Mouse (Mus musculus) stomach, embryonic 14.5 days (tissue): ENCODE data around the gene 1190005I06Rik. TPM values are rescaled to one million over a fixed set of nuclear protein-coding genes. Genes with fewer than 3 reads are reported as not detected.
A peak's percentile ranks its signal among the peaks of the same experiment; 100 is the strongest.
"Not testable (repeated sequence)": the region's sequence is repeated elsewhere in the genome, so short reads cannot be mapped to it uniquely, and the experiment has no call there.

ENCODE experiments used
- ATAC-seq: fragments of 200-750 bp; cut with Nextera tagmentation; 2 replicates; pipeline ENCODE4 v1.8.0; 2017; ENCODE audit warnings: low read depth, moderate TSS enrichment; ENCODE audit not compliant: insufficient number of reproducible peaks, insufficient read depth, low FRiP score
- H3K27ac ChIP-seq: fragments of 300-500 bp; sonication (generic); 2 replicates; pipeline ENCODE4 v1.5.1; 2014; ENCODE audit warnings: mild to moderate bottlenecking, low read length, moderate library complexity, mixed read lengths
- H3K27me3 ChIP-seq: fragments of 300-500 bp; sonication (generic); 2 replicates; pipeline ENCODE4 v1.6.1; 2014; ENCODE audit warnings: low read length, control low read depth, mixed read lengths; ENCODE audit not compliant: control insufficient read depth, insufficient read depth
- H3K36me3 ChIP-seq: fragments of 300-500 bp; sonication (generic); 2 replicates; pipeline ENCODE4 v1.6.1; 2014; ENCODE audit warnings: mild to moderate bottlenecking, control low read depth, low read length, moderate library complexity, mixed read lengths; ENCODE audit not compliant: control insufficient read depth, insufficient read depth
- H3K4me1 ChIP-seq: fragments of 300-500 bp; sonication (generic); 2 replicates; pipeline ENCODE4 v1.6.1; 2014; ENCODE audit warnings: low read length, control low read depth, mixed read lengths; ENCODE audit not compliant: control insufficient read depth, insufficient read depth
- H3K4me2 ChIP-seq: fragments of 300-500 bp; sonication (generic); replicated peaks from 2 replicates; pipeline ENCODE4 v1.6.1; 2014; ENCODE audit warnings: low read depth, low read length, control low read depth
- H3K4me3 ChIP-seq: fragments of 300-500 bp; sonication (generic); 2 replicates; pipeline ENCODE4 v1.5.1; 2014; ENCODE audit warnings: low read depth, low read length, control low read depth
- H3K9ac ChIP-seq: fragments of 300-500 bp; sonication (generic); replicated peaks from 2 replicates; pipeline ENCODE4 v1.6.1; 2014; ENCODE audit warnings: low read depth, mild to moderate bottlenecking, control low read depth, low read length, moderate library complexity, mixed read lengths
- H3K9me3 ChIP-seq: fragments of 300-500 bp; sonication (generic); 2 replicates; pipeline ENCODE4 v1.6.1; 2016; ENCODE audit warnings: low read depth, low read length, control low read depth; ENCODE audit not compliant: control insufficient read depth
- whole genome bisulfite sequencing: fragments of 180-500 bp; shearing (Covaris S2); extraction: QIAGEN DNeasy Blood & Tissue Kit; methylation state at CpG from one replicate; pipeline ENCODE4 v1.1.7; 2014; 5-methylcytosine and 5-hydroxymethylcytosine counted together
- polyA plus RNA-seq: library from polyadenylated mRNA; unstranded; fragments of >200 nt; fragmentation: Nextera tagmentation; extraction: Ambion mirVana; gene quantifications from 2 replicates; pipeline ENCODE4 v1.2.1, GENCODE M21; 2014

Gene 1190005I06Rik
- polyA plus RNA-seq, 1 experiment from 2014 or later: 3.6 TPM

DNA sequence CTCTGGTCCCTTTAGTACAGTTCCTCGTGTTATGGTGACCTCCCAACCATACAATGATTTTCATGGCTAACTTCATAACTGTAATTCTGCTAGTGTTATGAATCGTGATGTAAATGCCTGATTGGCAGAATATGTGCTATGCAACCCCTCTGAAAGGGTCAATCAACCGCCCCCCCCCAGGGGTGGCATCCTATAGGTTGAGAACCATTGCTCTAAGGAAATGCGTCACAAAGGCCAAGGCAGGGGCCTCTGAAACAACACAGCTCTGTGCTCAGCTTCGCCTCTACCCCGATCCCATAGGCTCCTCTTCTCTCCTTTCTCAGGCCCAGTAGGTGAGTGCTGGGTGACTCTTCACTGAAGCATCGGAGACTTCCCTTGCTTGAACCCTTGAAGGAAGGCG, 38.2 kb upstream of the 1190005I06Rik start:
- Histone ChIP-seq H3K27ac (peak overlapping the region; percentile 78), H3K4me2 (no peak overlapping the region), H3K36me3 (no peaks in the 10 kb centered on the region), H3K4me3 (no peak overlapping the region), H3K9ac (no peak overlapping the region), H3K4me1 (peaks cover 14% of the 10 kb centered on the region), H3K9me3 (no peaks in the 10 kb centered on the region), H3K27me3 (no peaks in the 10 kb centered on the region)
- 84% methylated on average over 8 of the region's 8 CpGs for WGBS
- ATAC-seq: no peak

DNA sequence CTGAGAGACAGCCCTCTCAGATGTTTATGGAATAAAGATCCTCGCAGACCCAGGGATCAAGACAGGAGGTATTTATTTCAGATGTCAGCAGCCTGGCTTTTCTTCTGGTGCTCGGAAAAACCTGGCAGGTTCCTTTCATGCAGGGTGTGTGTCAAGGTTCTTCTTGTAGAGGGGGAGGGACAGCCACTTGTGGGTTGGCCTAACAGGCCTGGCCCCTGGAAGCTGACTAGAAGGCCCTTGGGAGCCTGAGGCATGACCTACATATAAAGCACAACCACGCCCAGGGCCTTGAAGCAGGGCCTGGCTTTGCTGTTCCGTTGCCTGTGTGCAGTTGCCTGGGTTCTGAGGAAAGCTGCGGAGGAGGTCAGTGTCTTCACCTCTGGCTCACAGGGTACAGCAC, 37.7 kb upstream of the 1190005I06Rik start:
- whole genome bisulfite sequencing: 42% methylated on average over 5 of the region's 5 CpGs
- H3K36me3 ChIP-seq: no peaks in the 10 kb centered on the region
- ATAC-seq: peak; percentile 70
- no peaks in the 10 kb centered on the region for H3K27me3 ChIP-seq
- no peak overlapping the region for H3K4me3 ChIP-seq
- no peak overlapping the region for H3K9ac ChIP-seq
- peaks cover 14% of the 10 kb centered on the region for H3K4me1 ChIP-seq
- H3K4me2 ChIP-seq: no peak overlapping the region
- peak overlapping the region; percentile 78 for H3K27ac ChIP-seq
- H3K9me3 ChIP-seq: no peaks in the 10 kb centered on the region

- H3K36me3 ChIP-seq: no peaks in the 10 kb centered on the region
- no peaks in the 10 kb centered on the region for H3K9me3 ChIP-seq
- 71% methylated on average over 5 of the region's 5 CpGs for WGBS
- H3K27me3 ChIP-seq: no peaks in the 10 kb centered on the region
- ATAC-seq: no peak
- no peak overlapping the region for H3K4me3 ChIP-seq
- H3K4me1 ChIP-seq: peaks cover 14% of the 10 kb centered on the region
- no peak overlapping the region for H3K4me2 ChIP-seq
- peak overlapping the region; percentile 41; the same call in 1 of the 2 replicates for H3K27ac ChIP-seq
- H3K9ac ChIP-seq: no peak overlapping the region
Observed at GRCm38 (mm10) chr8:120684082-120684481, 36.6 kb upstream of the 1190005I06Rik start.

GRCm38 (mm10) chr8:120683602-120684001, 36.2 kb upstream of the 1190005I06Rik start:
- H3K4me3 ChIP-seq: no peak overlapping the region
- H3K9ac ChIP-seq: no peak overlapping the region
- no peaks in the 10 kb centered on the region for H3K36me3 ChIP-seq
- H3K27me3 ChIP-seq: no peaks in the 10 kb centered on the region
- H3K9me3 ChIP-seq: no peaks in the 10 kb centered on the region
- H3K4me2 ChIP-seq: no peak overlapping the region
- ATAC-seq: no peak
- WGBS: 12% methylated on average over 10 of the region's 10 CpGs
- H3K4me1 ChIP-seq: peaks cover 14% of the 10 kb centered on the region
- no peak overlapping the region for H3K27ac ChIP-seq

DNA sequence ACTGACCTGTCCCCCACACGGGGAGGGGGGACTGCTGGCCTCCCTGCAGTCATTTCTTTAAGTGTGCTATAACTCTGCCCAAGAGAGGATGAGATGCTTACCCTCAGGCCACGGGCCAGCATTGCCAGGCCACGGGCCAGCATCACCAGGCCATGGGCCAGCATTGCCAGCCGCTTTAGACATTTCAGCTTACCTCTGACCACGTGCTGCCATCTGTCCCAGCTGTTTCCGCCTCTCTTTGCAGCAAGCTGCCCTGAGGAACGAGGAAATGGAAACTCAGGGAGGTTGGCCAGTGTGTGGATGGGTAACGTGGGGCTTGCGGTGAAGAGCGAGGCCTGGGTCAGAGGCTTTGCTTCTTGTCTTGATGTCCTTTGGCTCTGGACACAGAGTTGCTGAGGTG, 33.7 kb upstream of the 1190005I06Rik start:
- no peak for ATAC-seq
- no peak overlapping the region for H3K4me2 ChIP-seq
- 80% methylated on average over 10 of the region's 10 CpGs for WGBS
- H3K36me3 ChIP-seq: no peaks in the 10 kb centered on the region
- H3K9me3 ChIP-seq: no peaks in the 10 kb centered on the region
- no peak overlapping the region for H3K9ac ChIP-seq
- no peak overlapping the region for H3K4me3 ChIP-seq
- no peak overlapping the region for H3K27ac ChIP-seq
- H3K27me3 ChIP-seq: no peaks in the 10 kb centered on the region
- peaks cover 14% of the 10 kb centered on the region for H3K4me1 ChIP-seq

DNA sequence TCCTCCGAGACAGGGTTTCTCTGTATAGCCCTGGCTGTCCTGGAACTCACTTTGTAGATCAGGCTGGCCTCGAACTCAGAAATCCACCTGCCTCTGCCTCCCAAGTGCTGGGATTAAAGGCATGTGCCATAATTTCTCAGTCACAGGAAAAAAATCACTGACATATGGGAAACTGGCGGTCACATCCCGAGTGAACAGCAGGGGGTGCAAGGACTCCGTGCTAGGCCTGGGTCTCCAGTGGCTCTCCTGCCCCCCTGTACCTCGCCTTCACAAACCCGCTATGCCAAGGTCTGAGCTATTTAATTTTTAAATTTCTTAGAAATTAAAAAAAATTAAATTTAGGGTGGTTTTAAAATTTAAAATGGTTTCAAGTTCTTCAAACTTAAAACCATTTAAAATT, 33.0 kb upstream of the 1190005I06Rik start:
- H3K36me3 ChIP-seq, H3K27me3 ChIP-seq, H3K4me3 ChIP-seq, H3K9me3 ChIP-seq, H3K27ac ChIP-seq, ATAC-seq, H3K9ac ChIP-seq, H3K4me2 ChIP-seq: not testable (repeated sequence)
- WGBS: 52% methylated on average over 7 of the region's 7 CpGs
- peaks cover 14% of the 10 kb centered on the region for H3K4me1 ChIP-seq

GRCm38 (mm10) chr8:120679629-120680387, 32.4 kb upstream of the 1190005I06Rik start:
- Histone ChIP-seq H3K36me3 (0 out of 2 replicates have a peak, but pooled peaks cover 3% of the 10 kb centered on the region), H3K27ac (no peak overlapping the region), H3K9ac (no peak overlapping the region), H3K27me3 (no peaks in the 10 kb centered on the region), H3K4me2 (no peak overlapping the region), H3K4me3 (no peak overlapping the region), H3K4me1 (peaks cover 8% of the 10 kb centered on the region), H3K9me3 (no peaks in the 10 kb centered on the region)
- ATAC-seq: no peak
- 39% methylated on average over 11 of the region's 11 CpGs for WGBS

- no peak overlapping the region for H3K27ac ChIP-seq
- no peaks in the 10 kb centered on the region for H3K9me3 ChIP-seq
- H3K4me3 ChIP-seq: no peak overlapping the region
- H3K4me1 ChIP-seq: no peaks in the 10 kb centered on the region
- H3K36me3 ChIP-seq: peaks cover 9% of the 10 kb centered on the region
- H3K27me3 ChIP-seq: no peaks in the 10 kb centered on the region
- H3K9ac ChIP-seq: no peak overlapping the region
- 11% methylated on average over 10 of the region's 10 CpGs for WGBS
- peak; percentile 56 for ATAC-seq
- no peak overlapping the region for H3K4me2 ChIP-seq
Observed at GRCm38 (mm10) chr8:120678447-120678846, 31.0 kb upstream of the 1190005I06Rik start.

DNA sequence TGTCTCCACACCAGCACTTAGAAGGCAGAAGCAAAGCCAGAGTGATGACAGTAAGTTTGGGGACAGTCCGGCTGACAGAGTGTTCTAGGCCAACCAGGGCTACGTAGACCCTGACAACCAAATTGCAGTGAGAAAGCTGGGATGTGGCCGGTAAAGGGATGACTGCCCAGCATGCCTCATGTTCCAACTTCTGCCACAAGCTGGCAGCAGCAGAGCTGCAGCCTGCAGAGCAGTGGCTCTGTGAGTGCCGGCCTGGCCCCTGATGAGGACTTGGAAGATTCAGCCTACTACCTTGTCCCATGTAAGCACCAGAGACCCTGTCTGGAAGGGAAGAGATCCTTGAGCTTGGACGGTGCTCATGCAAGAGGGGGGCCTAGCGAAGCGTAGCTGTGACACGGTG, 28.3 kb upstream of the 1190005I06Rik start:
- Histone ChIP-seq H3K9me3 (no peaks in the 10 kb centered on the region), H3K27me3 (no peaks in the 10 kb centered on the region), H3K4me1 (no peaks in the 10 kb centered on the region), H3K9ac (no peak overlapping the region), H3K27ac (no peak overlapping the region), H3K36me3 (peaks cover 33% of the 10 kb centered on the region), H3K4me2 (no peak overlapping the region), H3K4me3 (no peak overlapping the region)
- 73% methylated on average over 8 of the region's 8 CpGs for WGBS
- no peak for ATAC-seq
